Mouse (Mus musculus) G1E (cell line): Measurements from ENCODE around the gene Dnajc5. TPM values are rescaled to one million over a fixed set of nuclear protein-coding genes. Genes with fewer than 3 reads are reported as not detected.

Source experiments
- ATAC-seq: 2 replicates; pipeline ENCODE4 v1.8.0; 2016; ENCODE audit warnings: mild to moderate bottlenecking; ENCODE audit not compliant: insufficient number of reproducible peaks, poor library complexity, low FRiP score, severe bottlenecking; ENCODE audit errors: extremely low read depth
- DNase-seq: peaks from one replicate; pipeline ENCODE4 v3.0.0; 2012; ENCODE audit warnings: low spot score
- H3K27me3 ChIP-seq: 2 replicates; pipeline ENCODE4 v1.6.1; 2012; ENCODE audit warnings: mild to moderate bottlenecking, low read length, inconsistent platforms; ENCODE audit not compliant: insufficient read depth
- H3K36me3 ChIP-seq: replicated peaks from 2 replicates; pipeline ENCODE3; 2012; ENCODE audit warnings: mild to moderate bottlenecking, inconsistent platforms
- H3K4me1 ChIP-seq: 2 replicates; pipeline ENCODE4 v1.6.1; 2012; ENCODE audit warnings: low read depth, low read length, inconsistent platforms, mixed read lengths; ENCODE audit not compliant: insufficient read depth
- H3K4me3 ChIP-seq: 2 replicates; pipeline ENCODE4 v1.5.1; 2012; ENCODE audit warnings: low read depth, mild to moderate bottlenecking, inconsistent platforms, low read length, moderate library complexity, mixed read lengths
- H3K9me3 ChIP-seq: replicated peaks from 2 replicates; pipeline ENCODE4 v1.6.1; 2012; ENCODE audit warnings: inconsistent platforms
- CTCF ChIP-seq: IDR thresholded peaks from 2 replicates; pipeline ENCODE4 v1.5.1; 2012; ENCODE audit warnings: low read depth, low read length, inconsistent platforms, mixed read lengths
- GATA1 ChIP-seq: IDR thresholded peaks from 2 replicates; pipeline ENCODE4 v1.6.1; 2012; ENCODE audit warnings: borderline replicate concordance, low read length, inconsistent platforms, mixed read lengths
- GATA2 ChIP-seq: IDR thresholded peaks from 2 replicates; pipeline ENCODE4 v1.6.1; 2012; ENCODE audit warnings: low read depth, low read length, inconsistent platforms, borderline replicate concordance
- POLR2AphosphoS5 ChIP-seq: IDR thresholded peaks from 2 replicates; pipeline ENCODE4 v1.6.1; 2012; ENCODE audit warnings: low read depth, low read length, inconsistent platforms; ENCODE audit not compliant: insufficient replicate concordance
- TAL1 ChIP-seq: conservative IDR thresholded peaks from 2 replicates; pipeline ENCODE4 v1.6.1; 2012; ENCODE audit warnings: low read depth, low read length, inconsistent platforms, mixed read lengths
- polyA plus RNA-seq: library from polyadenylated mRNA; stranded (reverse); fragments of >175 nt; gene quantifications from 2 replicates; pipeline ENCODE4 v1.2.3, GENCODE M21; 2012
- total RNA-seq, 2 experiments: library from RNA; stranded (forward) in 1 of 2; stranded (reverse) in 1 of 2; fragments of 200-1000 nt in 1 of 2; fragments of >200 nt in 1 of 2; fragmentation: Nextera tagmentation in 1 of 2; gene quantifications; 2 replicates each; pipeline ENCODE4 v1.2.3; 2014 to 2017

The Dnajc5 gene
- total and polyA plus RNA-seq, 3 experiments: 34.3 to 52.7 (median 41.9) TPM

- H3K27me3 ChIP-seq: peaks cover 4% of the 10 kb centered on the region; the same call in 1 of the 2 replicates
- H3K36me3 ChIP-seq: peaks cover 54% of the 10 kb centered on the region
- peaks cover 29% of the 10 kb centered on the region for H3K4me1 ChIP-seq
- ATAC-seq (no peak), DNase-seq (no peak)
- TF ChIP-seq GATA2 (no peak), CTCF (no peak), GATA1 (no peak), POLR2AphosphoS5 (no peak), TAL1 (no peak)
- H3K9me3 ChIP-seq: no peaks in the 10 kb centered on the region
- H3K4me3 ChIP-seq: no peak overlapping the region
These were observed 21.6 kb upstream of the Dnajc5 start for GRCm38 (mm10) chr2:181498644-181499043.

GRCm38 (mm10) chr2:181509191-181509590, 11.1 kb upstream of the Dnajc5 start:
- no peaks in the 10 kb centered on the region for H3K27me3 ChIP-seq
- H3K9me3 ChIP-seq: no peaks in the 10 kb centered on the region
- no peak for DNase-seq
- ATAC-seq: no peak
- H3K4me3 ChIP-seq: no peak overlapping the region
- TF ChIP-seq TAL1 (no peak), GATA2 (no peak), CTCF (no peak), GATA1 (no peak), POLR2AphosphoS5 (no peak)
- no peaks in the 10 kb centered on the region for H3K4me1 ChIP-seq
- H3K36me3 ChIP-seq: peaks cover 99% of the 10 kb centered on the region

- no peak for ATAC-seq
- H3K4me1 ChIP-seq: no peaks in the 10 kb centered on the region
- H3K4me3 ChIP-seq: no peak overlapping the region
- peaks cover 99% of the 10 kb centered on the region for H3K36me3 ChIP-seq
- no peaks in the 10 kb centered on the region for H3K27me3 ChIP-seq
- TF ChIP-seq TAL1 (no peak), CTCF (no peak), POLR2AphosphoS5 (no peak), GATA1 (no peak)
- DNase-seq: no peak
- H3K9me3 ChIP-seq: no peaks in the 10 kb centered on the region
These were observed 9.1 kb upstream of the Dnajc5 start for GRCm38 (mm10) chr2:181511231-181511630.

- Histone ChIP-seq H3K27me3 (no peaks in the 10 kb centered on the region), H3K36me3 (peaks cover 72% of the 10 kb centered on the region), H3K9me3 (no peaks in the 10 kb centered on the region), H3K4me1 (peaks cover 34% of the 10 kb centered on the region), H3K4me3 (peak overlapping the region; percentile 96)
- TF ChIP-seq CTCF: no peak
- no peak; the same call in 1 of the 2 replicates for TF ChIP-seq POLR2AphosphoS5
- ATAC-seq: no peak
- DNase-seq: no peak
These were observed 1.1 kb upstream of the Dnajc5 start for GRCm38 (mm10) chr2:181519201-181519600.

GRCm38 (mm10) chr2:181520936-181521227, 597 bp downstream of the Dnajc5 start:
- Histone ChIP-seq H3K4me1 (peaks cover 40% of the 10 kb centered on the region), H3K9me3 (no peaks in the 10 kb centered on the region), H3K36me3 (peaks cover 66% of the 10 kb centered on the region), H3K27me3 (no peaks in the 10 kb centered on the region), H3K4me3 (peak overlapping the region; percentile 96)
- DNase-seq (no peak), ATAC-seq (no peak)
- TF ChIP-seq GATA2 (no peak), POLR2AphosphoS5 (no peak), TAL1 (no peak), GATA1 (no peak)

- DNase-seq (no peak), ATAC-seq (no peak)
- peaks cover 40% of the 10 kb centered on the region for H3K4me1 ChIP-seq
- peak overlapping the region; percentile 96 for H3K4me3 ChIP-seq
- H3K27me3 ChIP-seq: no peaks in the 10 kb centered on the region
- H3K36me3 ChIP-seq: peaks cover 65% of the 10 kb centered on the region
- H3K9me3 ChIP-seq: no peaks in the 10 kb centered on the region
- TF ChIP-seq POLR2AphosphoS5: no peak
- TF ChIP-seq CTCF: no peak
- TF ChIP-seq GATA2: no peak
- TF ChIP-seq TAL1: no peak
- no peak for TF ChIP-seq GATA1
These were observed 1.2 kb downstream of the Dnajc5 start for GRCm38 (mm10) chr2:181521491-181521890.

- no peaks in the 10 kb centered on the region for H3K27me3 ChIP-seq
- peaks cover 64% of the 10 kb centered on the region for H3K36me3 ChIP-seq
- no peak for ATAC-seq
- H3K4me3 ChIP-seq: peak overlapping the region; percentile 44; the same call in 1 of the 2 replicates
- TF ChIP-seq CTCF: peak; percentile 43; the same call in 1 of the 2 replicates
- no peak for TF ChIP-seq GATA2
- no peaks in the 10 kb centered on the region for H3K9me3 ChIP-seq
- peaks cover 38% of the 10 kb centered on the region for H3K4me1 ChIP-seq
- no peak for DNase-seq
These were observed 2.5 kb downstream of the Dnajc5 start for GRCm38 (mm10) chr2:181522811-181523210.
